Mouse (Mus musculus) adrenal gland, adult 2 months (tissue): ENCODE results near the gene Mtcp1. TPM values are rescaled to one million over a fixed set of nuclear protein-coding genes. Genes with fewer than 3 reads are reported as not detected.

ENCODE experiments used
- DNase-seq: peaks from one replicate; pipeline ENCODE4 v3.0.0; 2021
- long read RNA-seq: library from polyadenylated mRNA; stranded (forward); transcript quantifications from one replicate; pipeline ENCODE4 v2.0.0, GENCODE M21; 2021
- polyA plus RNA-seq: library from polyadenylated mRNA; depleted of rRNA; stranded (reverse); fragments of >200 nt; gene quantifications from 2 replicates; pipeline ENCODE4 v1.2.3, GENCODE M21; 2012; rRNA removed
- total RNA-seq, 2 experiments: library from RNA; stranded (reverse); gene quantifications; 2 replicates each; pipeline ENCODE4 v1.2.3; 2021

Mtcp1 gene
- total RNA-seq = 1 to 10 TPM; 6.3 to 9.3 TPM
- 3.6 and 3.7 TPM in 2 replicates for polyA plus RNA-seq
- long read RNA-seq, partial matches to known transcripts = 0 of 1 reads
- long read RNA-seq, other reads (novel, unspliced or antisense) = 0 of 1 reads

DNA sequence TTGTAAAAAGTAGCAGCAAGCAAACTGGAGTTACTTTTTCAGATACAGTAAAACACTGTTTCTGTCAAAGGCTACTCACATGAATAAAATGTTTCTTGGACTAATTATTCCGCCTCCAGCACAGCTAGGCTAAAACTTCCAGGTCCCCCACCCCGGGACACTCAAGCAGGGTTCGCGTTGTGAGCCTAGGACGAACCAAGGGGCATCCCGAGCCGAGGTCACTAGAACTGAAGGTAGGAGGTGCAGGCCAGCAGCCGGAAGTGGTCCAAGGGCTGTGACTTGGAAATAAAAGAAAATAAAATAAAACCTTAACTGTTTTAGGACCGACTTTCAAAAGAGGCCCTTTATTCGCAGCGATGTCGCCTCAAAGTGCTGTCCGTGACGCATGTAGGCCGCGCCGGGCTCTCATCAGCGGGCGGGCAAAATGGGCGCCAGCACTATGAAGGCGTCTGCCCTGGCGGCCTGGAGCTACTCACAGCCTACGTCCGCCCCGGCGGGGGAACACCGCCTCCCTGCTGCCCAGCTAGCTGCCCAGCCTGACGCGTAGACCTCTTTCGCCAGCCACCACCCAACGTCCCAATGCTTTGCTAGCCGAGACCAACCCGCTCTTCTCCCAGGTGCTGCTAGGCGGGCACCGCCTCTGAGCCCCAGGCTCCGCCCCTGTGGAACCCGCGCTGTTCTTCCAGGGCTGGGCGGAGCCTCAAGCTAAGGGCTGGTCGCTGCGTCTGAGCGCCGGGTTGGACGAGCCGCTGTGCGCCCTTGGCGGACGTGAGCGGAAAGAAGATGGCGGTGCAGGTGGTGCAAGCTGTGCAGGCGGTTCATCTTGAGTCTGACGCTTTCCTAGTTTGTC is at the start of gene Mtcp1, which contains the start of the genes Cmc4 and Brcc3:
Mtcp1 (minus strand) TSS at position 653 of the 850 bp plus-strand sequence.
Cmc4 (minus strand) TSS at position 649 of the 850 bp plus-strand sequence.
Brcc3 (plus strand) TSS at position 693 of the 850 bp plus-strand sequence.
- peak; percentile 94 for DNase-seq

DNA sequence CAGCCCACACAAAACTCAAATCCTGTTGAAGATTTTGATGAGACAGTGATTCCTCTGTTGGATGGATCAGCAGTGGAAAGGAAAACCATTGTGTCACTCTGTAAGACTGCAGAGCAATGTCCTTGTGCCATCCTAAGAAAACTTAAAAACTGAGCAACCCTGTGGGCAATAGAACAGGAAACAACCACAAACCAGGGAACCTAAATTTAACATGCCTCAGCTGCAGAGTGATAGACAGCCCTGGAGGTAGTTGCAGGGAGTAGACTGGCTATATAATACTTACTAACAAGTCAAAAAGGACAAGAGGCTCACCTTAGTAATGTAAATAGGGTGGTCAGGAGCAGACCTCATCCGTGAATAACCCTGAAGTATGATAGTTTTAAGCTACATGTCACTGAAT is 38.2 kb upstream of the Mtcp1 start:
- DNase-seq = no peak

DNA sequence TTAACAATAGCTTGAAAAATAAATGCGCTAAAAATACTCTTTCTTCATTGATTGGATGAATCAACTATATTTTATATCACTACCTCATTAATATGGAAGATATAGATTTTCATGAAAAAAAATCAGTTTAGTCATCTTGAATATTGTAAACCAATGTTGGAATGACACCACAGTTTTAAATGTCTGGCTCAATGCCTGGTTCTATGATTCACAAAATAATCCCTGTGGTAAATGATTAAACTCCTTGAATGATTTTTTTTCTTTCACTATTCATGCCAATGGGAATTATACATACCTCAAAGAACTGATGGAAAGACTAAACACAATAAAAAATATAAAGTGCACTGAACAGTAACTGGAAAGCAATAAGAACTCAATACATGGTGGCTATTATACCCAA is 6.7 kb downstream of the Mtcp1 start:
- DNase-seq = no peak

DNA sequence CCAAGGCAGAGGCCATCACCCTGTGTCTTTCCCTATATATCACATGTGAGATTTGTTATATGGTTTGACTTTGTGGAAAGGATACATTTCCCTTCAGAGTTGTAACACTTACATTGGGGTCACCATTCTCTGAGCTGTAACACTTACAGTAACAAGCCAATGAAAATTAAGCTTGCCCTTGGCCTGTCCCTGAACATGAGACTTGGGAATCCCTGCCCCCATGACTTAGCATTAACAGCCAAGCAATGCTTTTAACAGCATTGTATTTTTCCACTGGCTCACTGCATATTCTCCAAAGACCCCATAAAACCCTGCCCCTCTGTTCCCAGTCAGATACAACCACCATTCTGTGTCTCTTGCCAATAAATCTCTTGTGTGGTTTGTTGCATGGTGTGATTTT is 13.0 kb downstream of the Mtcp1 start:
- no peak for DNase-seq

DNA sequence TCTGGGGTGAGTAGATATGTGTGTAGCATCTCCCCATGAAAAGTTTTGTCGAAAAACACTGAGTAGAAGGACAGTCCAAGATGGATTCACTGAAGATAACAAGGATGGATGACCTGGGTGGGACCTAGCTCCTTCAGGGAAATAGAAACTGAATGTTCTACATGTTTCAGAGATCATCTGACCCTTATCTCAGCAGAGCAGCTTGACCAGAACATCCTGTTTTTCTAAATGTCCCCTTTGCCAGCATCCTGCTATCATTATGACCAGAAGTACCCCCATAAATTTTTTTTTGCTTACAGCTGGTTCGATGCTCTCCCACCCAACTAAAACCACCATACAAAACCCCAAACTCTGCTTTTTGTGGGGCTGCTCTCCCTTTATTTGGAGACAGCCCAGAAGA is 13.7 kb downstream of the Mtcp1 start:
- DNase-seq = peak; percentile 10

DNA sequence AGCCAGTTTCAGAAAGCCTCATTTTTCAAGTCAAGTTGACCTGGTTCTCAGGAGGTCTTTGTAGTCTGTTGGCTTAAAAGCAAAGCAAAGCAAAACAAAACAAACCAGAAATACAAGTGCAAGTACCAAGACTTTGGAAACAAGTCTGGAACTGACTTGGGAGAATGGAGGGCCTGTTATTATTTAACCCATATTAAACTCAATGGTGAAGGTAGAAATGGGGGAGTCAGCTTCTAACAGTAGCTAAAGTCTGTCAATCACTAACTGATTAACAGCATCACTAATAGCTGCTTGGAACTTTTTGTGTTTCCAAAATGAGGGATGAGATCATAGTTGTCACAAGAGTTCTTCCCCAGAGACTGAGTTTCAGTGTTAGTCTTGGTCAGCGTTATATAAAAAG is 16.9 kb downstream of the Mtcp1 start:
- no peak for DNase-seq

DNA sequence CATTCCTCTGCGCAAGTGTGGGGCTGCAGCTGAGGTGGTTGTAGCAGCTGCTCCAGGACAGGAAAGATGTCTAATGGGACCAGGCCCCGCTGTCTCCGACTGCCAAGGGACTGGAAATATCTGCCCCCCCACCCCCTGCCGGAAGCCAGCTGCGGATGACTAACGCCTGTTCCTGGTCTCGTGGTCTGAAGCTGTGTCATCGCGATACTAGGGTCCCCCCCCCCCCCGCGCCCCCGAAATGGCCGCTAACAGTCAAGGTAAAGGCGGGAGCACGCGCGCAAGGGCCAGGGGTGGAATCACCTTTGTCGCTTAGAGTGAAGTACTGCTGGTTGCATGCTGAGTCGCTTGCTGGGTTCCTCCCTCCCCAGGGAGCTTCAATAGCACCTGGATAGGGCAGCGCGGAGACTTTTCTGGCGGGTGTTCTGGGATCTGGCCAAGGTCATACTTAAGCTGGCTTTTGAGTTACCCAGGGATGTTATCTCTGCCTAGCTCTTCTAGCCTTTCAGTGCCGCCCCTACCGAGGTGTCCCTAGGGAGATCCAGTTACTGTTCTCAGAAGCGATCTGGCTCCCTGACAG is 34.1 kb downstream of the Mtcp1 start, which contains the start of the genes Fundc2 and F8:
Fundc2 (plus strand) TSS at position 205 of the 577 bp plus-strand sequence.
F8 (minus strand) TSS at position 421 of the 577 bp plus-strand sequence.
- DNase-seq = peak; percentile 63

DNA sequence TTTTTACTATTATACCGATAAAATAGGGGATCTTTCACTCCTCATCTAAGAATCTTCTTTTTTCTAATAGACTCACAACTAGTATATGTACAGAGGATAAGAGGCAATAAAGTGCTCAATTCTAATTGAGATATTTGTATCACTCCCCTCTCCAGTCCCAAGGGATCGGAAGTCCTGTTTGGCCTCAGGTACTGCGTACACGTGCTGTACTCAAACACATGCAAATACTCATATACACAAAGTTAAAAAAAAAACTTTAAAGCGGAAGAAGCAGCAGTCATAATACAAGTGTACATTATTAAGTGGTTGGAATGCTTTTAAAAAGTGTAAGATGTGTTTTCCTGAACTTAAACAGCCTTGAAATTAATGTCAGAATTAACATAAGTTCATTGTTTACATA is 34.7 kb downstream of the Mtcp1 start:
- no peak for DNase-seq

DNA sequence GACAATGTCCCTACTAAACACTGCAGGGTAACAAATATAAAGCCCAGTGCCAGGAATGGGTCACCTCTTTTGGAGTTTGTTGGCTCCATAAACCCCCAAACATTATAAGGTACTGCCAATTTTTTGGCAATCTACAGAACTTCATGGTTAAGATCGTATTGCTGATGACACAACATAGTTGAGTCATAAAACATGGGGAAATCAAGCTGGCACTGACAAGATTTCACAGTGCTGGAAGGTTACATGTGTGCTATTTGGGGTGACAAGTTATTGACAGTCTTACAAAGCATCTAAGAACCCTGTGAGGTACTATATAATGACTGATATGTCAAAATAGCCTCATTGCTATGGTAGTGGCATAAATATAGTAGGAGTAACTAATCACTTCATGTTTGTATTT is 35.2 kb downstream of the Mtcp1 start:
- DNase-seq = no peak

DNA sequence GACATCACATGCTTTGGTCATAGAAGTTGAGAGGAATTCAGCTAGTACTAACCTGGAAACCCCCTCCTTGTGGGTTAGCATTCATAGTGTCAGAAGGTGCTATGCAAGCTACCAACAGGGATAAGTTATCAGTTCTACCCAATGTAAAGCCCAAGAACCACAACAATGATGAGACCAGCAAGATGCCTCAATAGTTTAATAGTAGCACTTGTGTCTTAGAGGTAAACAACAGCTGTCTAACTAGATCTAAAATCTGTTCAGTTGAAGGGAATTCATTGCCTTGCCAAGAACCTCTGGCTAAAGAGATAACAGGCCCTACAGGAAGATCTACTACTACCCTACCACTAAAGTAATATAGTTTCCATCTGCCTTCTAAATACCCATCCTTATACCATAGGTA is 39.6 kb downstream of the Mtcp1 start:
- DNase-seq = no peak

DNA sequence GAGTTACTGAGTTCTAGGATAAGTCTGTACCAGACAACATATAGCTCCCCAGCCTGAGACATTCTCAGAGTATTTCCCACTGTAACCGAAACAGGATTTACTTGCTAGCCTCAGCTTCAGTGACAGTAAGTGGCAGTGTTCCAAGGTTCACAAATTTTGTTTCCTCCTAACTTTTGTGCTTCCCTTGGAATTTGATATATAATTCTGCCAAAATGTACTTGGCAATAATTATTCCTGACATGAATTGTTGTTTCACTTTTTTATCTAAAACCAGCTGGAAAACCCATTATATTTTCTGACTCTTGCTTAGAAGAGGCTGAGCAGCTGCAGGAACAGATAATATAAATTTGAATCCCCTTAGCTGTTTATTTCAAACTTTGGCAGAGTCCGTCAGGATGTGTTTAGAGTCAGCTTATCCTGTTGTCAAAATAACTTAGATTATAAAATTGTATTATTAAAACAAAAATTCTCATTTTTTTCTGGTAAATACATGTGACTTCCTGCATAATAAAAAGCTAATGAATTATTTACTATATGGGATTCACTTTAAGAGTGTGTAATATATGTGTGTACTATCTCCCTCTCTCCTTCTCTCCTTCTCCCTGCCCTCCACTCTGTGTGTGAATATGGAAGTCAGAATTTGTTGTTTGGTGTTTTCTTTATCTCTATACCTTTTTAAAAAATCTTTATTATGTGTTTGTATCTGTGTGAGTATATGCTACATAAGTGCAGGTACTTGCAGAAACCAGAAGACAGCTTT is 43.5 kb downstream of the Mtcp1 start:
- no peak for DNase-seq

DNA sequence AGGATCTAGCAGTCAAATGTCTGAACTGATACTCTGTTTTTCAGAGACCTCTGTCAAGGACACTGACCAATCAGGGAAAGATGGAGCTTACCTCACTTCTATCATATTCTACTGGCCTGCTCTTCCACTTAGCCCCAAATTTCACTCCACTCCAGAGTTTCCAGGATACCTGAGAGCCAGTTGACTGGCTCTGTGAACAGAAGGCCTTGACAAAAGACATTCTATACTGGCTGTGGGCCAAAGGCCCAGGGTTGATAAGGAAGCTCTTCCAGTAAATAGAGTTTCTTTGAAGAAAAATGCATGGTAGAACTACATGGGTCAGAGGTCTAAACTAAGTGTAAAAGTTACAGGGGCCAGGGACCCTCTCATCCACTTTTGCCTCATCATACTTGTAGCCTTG is 46.2 kb downstream of the Mtcp1 start:
- DNase-seq = peak; percentile 35

Other genes starting within 250 kb of the Mtcp1 start
- gene Fundc2, start 34.2 kb downstream of the Mtcp1 start, total RNA-seq = 100 to 1,000 TPM in 1 of 2 experiments, 10 to 100 TPM in 1; 81.2 to 107 TPM
- 2.8 and 3.2 TPM in 2 replicates for gene Fundc2, start 34.2 kb downstream of the Mtcp1 start, polyA plus RNA-seq
- 10 to 100 TPM in 1 of 2 experiments, 1 to 10 TPM in 1; 6.9 to 11.3 TPM for gene F8, start 34.0 kb downstream of the Mtcp1 start, total RNA-seq
- 0.43 and 0.56 TPM in 2 replicates for gene F8, start 34.0 kb downstream of the Mtcp1 start, polyA plus RNA-seq
- gene Cmc4, start within 50 bp of the Mtcp1 start, total RNA-seq = 1 to 10 TPM; 8.7 to 9.1 TPM
- 3.0 and 3.6 TPM in 2 replicates for gene Cmc4, start within 50 bp of the Mtcp1 start, polyA plus RNA-seq
- 10 to 100 TPM; 33.6 to 46.1 TPM for gene Brcc3, start within 50 bp of the Mtcp1 start, total RNA-seq
- 0.69 and 2.2 TPM in 2 replicates for gene Brcc3, start within 50 bp of the Mtcp1 start, polyA plus RNA-seq
- gene Vbp1, start 97.7 kb upstream of the Mtcp1 start, total RNA-seq = 10 to 100 TPM; 29.8 to 51.6 TPM
- gene Vbp1, start 97.7 kb upstream of the Mtcp1 start, polyA plus RNA-seq = 0.52 and 0.56 TPM in 2 replicates
- gene Rab39b, start 161.6 kb upstream of the Mtcp1 start, total RNA-seq = 1 to 10 TPM; 1.0 to 1.6 TPM
- 0.15 and 0.21 TPM in 2 replicates for gene Rab39b, start 161.6 kb upstream of the Mtcp1 start, polyA plus RNA-seq